Mouse (Mus musculus): ENCODE measurements around the gene Rpa3.
A peak's percentile ranks its signal among the peaks of the same experiment; 100 is the strongest.

Rpa3 gene

DNA sequence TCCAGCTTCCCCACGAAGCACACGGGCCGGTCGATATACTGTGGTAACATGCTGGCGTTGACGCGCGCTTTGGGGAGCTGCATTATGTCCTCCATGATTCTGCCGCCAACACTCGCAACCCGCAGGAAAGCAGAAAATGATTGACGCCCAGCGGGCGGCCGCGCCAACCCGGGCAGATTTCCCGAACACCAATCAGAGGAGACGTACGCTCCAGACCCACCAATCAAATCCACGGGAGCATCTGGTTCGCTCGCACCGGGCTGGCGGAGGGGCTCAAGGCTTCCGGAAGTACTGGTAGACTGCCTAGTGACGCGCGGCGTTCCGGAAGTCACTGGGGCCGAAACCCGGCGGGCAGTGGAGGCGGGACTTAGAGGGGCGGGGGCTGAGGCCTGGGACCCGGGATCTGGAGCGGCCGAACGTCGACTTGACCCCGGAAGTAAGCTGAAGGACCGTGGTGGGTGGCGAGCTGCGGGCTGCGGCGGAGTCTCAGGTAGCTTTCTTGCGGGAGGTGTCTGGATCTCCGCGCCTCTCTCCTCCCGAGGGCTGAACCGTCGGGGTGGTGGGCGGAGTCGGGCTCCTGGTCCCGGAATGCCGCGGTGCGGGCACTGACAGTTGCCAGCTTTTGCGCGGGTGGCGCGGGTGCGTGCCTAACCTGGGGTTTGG is at the start of gene Rpa3, which contains the start of the genes Umad1 and Gm45062:
Gene Rpa3, minus strand, starts transcription at position 170 of the 663 bp plus-strand sequence.
Gene Umad1, plus strand, starts transcription at position 285 of the 663 bp plus-strand sequence.
Gene Gm45062, plus strand, starts transcription at position 447 of the 663 bp plus-strand sequence.
- peak; percentile 99 for DNase-seq

DNA sequence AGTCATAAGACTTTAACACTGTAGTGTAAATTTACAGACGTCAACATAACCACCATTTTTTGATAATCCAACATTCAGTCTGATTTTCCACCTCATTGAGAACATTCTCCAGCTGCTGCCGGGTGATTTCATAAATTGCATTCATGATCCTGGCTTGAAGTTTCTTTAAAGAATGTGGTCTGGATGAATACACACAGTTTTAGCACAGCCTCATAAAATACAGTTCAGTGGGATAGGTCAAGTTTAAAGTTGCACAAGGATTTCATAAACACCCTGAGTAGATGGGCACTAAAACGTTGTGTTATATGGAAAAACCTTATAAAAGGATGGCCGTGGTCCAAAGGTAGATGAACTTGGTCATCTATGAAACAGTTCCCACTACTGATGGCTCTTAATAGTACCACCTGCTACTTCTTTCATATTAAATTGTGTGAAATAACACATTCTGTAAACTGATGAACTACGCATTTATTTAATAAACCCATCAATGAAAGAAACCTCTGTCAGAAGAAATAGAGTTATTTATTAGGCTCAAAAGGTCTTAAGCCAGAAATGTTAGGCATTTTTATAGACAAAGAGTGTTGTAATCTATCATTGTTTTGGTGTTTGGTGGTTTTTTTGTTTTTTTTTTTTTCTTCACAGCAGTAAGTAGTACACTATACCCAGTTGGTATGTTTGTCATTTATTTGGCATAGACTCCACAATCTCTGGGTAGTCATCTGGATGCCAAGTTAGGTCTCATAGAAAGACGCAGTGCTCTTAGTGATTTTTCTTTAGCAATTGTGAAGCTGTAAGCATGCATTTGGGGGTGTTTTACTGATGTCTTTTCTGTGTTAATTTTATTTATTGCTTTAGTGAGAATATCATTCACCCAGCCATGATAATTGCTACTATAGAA is 49.2 kb upstream of the Rpa3 start:
- DNase-seq = peak in 1 of 2 experiments; percentile 2

DNA sequence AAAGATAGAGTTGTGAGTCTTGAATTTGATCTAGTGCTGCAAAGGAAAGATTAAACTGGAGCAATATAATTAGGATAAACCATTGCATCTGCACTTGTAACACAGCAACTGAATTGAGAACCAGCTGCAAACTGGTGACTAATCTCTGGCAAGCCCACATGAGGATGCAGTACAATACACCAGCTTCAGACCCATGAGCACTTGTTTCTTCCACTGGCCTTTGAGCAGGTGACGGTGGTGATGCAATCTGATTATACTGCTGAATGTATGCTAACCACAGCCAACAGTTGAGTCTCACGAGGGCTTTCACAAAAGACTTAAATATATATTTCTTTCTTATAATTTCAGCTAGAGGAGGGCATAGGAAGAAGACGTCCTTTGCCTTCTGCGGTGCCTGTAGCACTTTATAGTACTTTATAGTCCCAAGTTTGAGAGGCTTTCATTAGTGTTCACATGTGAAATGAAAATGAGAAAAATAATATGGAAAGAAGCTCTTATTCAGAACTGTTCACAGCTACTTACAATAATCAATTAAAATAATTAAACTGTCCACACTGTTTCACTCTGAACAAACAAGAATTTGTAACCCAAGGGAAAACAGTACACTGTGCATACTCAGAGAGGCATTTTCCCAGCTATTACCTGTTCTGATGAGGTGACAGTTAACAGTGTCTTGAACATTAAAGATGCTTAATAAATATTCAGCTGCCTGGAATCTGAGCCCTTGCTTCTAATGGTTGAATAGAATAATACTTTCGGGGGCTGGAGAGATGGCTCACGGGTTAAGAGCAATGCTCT is 40.3 kb upstream of the Rpa3 start:
- no peak for DNase-seq

- DNase-seq = no peak
Measured at GRCm38 (mm10) chr6:8294048-8294784, 35.2 kb upstream of the Rpa3 start.

- DNase-seq = no peak
Measured at GRCm38 (mm10) chr6:8288755-8289580, 30.0 kb upstream of the Rpa3 start.

- no peak for DNase-seq
Measured at GRCm38 (mm10) chr6:8286146-8286545, 27.2 kb upstream of the Rpa3 start.

- peak in 1 of 2 experiments; percentile 5 for DNase-seq
Measured at GRCm38 (mm10) chr6:8285401-8285960, 26.5 kb upstream of the Rpa3 start.

DNA sequence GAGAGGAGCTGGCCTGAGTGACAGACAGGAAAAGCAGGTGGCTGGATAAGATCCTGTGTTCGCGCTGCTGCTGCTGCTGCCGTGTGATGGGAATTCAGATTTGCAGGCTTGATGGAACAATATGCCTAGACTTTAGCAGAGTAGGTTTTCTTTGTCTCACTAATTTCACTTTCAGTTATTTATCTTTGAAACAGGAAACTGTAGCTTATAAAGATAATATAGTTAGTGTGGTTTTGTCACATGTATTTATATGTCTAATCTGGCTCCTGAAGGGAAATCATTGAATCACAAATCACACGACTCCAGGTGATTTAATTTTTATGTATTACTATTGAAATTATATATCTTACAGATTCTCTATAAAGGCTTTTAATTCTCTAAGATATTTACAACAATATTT is 24.3 kb upstream of the Rpa3 start:
- no peak for DNase-seq

DNA sequence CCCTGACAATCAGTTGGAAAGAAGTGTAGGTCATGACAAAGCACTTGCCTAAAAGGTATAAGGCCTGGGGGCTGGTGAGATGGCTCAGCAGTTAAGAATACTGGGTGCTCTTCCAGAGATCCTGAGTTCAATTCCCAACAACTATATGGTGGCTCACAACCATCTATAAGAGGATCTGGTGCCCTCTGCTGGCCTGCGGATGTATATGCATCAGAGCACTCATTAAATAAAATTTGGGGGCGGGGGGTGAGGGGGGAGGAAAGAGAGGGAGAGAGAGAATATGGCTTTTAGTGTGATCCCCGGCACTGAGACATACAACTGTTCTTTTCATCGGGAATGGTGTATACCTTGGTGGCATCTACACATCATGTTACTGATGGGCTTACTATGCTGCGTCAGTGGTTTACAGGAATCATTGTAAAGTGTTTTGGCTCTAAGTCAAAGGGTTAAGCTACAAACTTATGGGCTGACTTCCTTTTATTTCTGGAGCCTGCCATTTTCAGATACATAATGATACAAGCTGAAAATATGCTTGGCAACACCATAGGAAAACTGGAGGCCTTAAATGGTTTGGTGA is 19.5 kb upstream of the Rpa3 start:
- no peak for DNase-seq

GRCm38 (mm10) chr6:8276431-8276830 is 17.5 kb upstream of the Rpa3 start:
- no peak for DNase-seq

DNA sequence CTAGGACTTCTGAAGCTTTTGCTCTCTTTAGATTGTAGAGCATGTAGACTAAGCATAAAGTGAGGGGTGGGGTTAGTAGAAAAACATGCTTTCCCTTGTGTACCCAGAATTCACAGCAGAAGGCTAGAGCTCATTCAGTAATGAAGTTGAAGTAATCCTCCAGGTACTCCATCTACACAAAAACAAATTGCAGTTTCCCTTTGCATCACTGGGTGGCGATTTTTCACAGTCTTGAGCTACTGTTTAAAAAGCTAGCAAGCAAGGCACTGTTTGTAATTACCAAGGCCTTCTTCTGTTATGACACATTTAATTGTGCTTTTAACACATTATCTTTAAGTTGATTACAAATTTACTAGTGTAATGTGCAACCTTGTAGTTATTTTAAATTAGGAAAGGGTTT is 16.1 kb upstream of the Rpa3 start:
- peak; percentile 71 to 84 for DNase-seq

GRCm38 (mm10) chr6:8274387-8275054 is 15.5 kb upstream of the Rpa3 start:
- DNase-seq = peak; percentile 47 to 66

- no peak for DNase-seq
Measured at GRCm38 (mm10) chr6:8271047-8271446, 12.1 kb upstream of the Rpa3 start.

DNA sequence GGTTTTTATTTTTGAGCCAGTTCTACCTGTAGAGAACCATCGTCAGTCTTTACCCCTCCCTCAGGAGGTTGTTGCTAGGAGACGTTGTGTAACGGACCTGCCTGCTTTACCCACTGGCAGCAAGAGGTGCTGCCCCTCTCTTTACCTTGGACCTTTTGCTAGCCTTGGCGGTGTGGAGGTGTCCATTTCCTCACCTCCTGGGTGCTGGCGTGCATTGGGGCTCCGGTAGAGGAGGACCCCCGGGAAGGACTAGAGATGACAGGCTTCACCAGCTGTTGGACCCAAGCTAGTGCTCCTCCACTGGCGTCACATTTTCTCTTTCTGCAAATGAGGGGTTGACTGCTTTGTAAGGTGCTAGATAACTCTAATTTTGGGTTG is 683 bp upstream of the Rpa3 start:
- no peak for DNase-seq

DNA sequence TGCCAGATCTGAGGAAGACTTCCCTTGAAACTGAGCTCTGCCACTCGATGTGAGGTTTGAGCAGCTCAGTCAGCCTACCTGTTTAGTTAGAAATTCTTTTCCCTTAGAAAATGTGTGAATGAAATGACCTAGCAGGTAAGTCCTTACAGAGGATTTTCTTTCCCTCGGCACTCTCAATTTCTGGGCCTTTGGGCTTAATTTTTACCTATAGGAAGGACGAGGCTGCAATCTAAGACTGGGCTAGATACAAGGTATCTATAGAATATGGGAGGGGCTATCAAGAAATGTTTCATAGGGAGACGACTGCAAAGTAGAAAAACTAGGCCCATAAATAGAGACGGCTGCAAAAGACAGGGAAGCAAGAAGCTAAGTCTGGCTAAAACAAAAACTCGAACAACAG is 657 bp downstream of the Rpa3 start:
- no peak for DNase-seq

DNA sequence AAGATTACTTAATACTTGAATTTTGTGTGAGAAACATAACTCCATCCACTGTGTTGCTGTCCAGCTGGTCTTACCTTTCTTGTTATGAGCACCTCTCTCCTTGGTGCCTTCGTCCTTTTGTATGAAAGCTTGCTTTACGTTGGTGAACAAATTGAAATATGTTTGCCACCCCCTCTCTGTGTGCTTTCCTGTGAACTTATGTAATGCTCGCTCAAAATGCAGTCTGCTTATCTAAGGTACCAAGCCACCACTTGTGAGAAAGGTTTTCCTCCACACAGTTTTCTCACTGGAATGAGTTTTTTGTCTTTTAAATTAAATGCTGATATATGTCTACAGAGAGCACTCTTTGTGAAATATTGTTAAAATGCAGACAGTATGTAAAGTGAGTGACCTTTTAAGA is 30.4 kb downstream of the Rpa3 start:
- DNase-seq = no peak

- no peak for DNase-seq
Measured at GRCm38 (mm10) chr6:8227035-8227434, 31.9 kb downstream of the Rpa3 start.

GRCm38 (mm10) chr6:8210661-8211060 is 48.3 kb downstream of the Rpa3 start:
- DNase-seq = no peak

- peak in 1 of 2 experiments; percentile 6 for DNase-seq
Measured at GRCm38 (mm10) chr6:8209866-8210186, 49.1 kb downstream of the Rpa3 start.

All from lung, adult 18-20 months (tissue).